Mouse (Mus musculus) forebrain, embryonic 11.5 days (tissue): ENCODE measurements around the gene Tcta. TPM values are rescaled to one million over a fixed set of nuclear protein-coding genes. Genes with fewer than 3 reads are reported as not detected.
A peak's percentile ranks its signal among the peaks of the same experiment; 100 is the strongest.

Experiments used
- ATAC-seq: fragments of 200-750 bp; cut with Nextera tagmentation; replicated peaks from 2 replicates; pipeline ENCODE4 v1.8.0; 2017; ENCODE audit warnings: moderate TSS enrichment; ENCODE audit not compliant: low FRiP score
- DNase-seq: peaks from one replicate; pipeline ENCODE4 v3.0.0-alpha.2; 2017; ENCODE audit warnings: low spot score
- H3K27ac ChIP-seq: fragments of 300-500 bp; sonication (generic); 2 replicates; pipeline ENCODE4 v1.5.1; 2014; ENCODE audit warnings: low read depth, low read length
- H3K27me3 ChIP-seq: fragments of 300-500 bp; sonication (generic); 2 replicates; pipeline ENCODE4 v1.6.1; 2014; ENCODE audit warnings: mild to moderate bottlenecking, low read length, mixed read lengths; ENCODE audit not compliant: control insufficient read depth, insufficient read depth
- H3K36me3 ChIP-seq: fragments of 300-500 bp; sonication (generic); 2 replicates; pipeline ENCODE4 v1.6.1; 2014; ENCODE audit warnings: mild to moderate bottlenecking, low read length, moderate library complexity, mixed read lengths; ENCODE audit not compliant: control insufficient read depth, insufficient read depth
- H3K4me1 ChIP-seq: fragments of 300-500 bp; sonication (generic); replicated peaks from 2 replicates; pipeline ENCODE4 v1.6.1; 2014; ENCODE audit warnings: low read length, mixed read lengths; ENCODE audit not compliant: control insufficient read depth, insufficient read depth
- H3K4me2 ChIP-seq: fragments of 300-500 bp; sonication (generic); 2 replicates; pipeline ENCODE4 v1.6.1; 2014; ENCODE audit warnings: low read depth, mild to moderate bottlenecking, low read length, moderate library complexity, mixed read lengths; ENCODE audit not compliant: severe bottlenecking
- H3K4me3 ChIP-seq: fragments of 300-500 bp; sonication (generic); 2 replicates; pipeline ENCODE4 v1.5.1; 2014; ENCODE audit warnings: low read depth, low read length
- H3K9ac ChIP-seq: fragments of 300-500 bp; sonication (generic); 2 replicates; pipeline ENCODE4 v1.6.1; 2014; ENCODE audit warnings: low read length
- H3K9me3 ChIP-seq: fragments of 300-500 bp; sonication (generic); 2 replicates; pipeline ENCODE4 v1.6.1; 2016; ENCODE audit warnings: low read length, mixed read lengths; ENCODE audit not compliant: control insufficient read depth
- WGBS: fragments of 180-500 bp; shearing (Covaris S2); extraction: QIAGEN DNeasy Blood & Tissue Kit; methylation state at CpG from one replicate; pipeline ENCODE4 v1.1.7; 2014; 5-methylcytosine and 5-hydroxymethylcytosine counted together
- polyA plus RNA-seq: library from polyadenylated mRNA; unstranded; fragments of >200 nt; fragmentation: Nextera tagmentation; extraction: Ambion mirVana; gene quantifications from 2 replicates; pipeline ENCODE4 v1.2.1, GENCODE M21; 2014

Tcta gene
- 20.8 and 25.5 TPM in 2 replicates for polyA plus RNA-seq

GRCm38 (mm10) chr9:108305629-108306520 is at the start of gene Tcta, which contains the start of gene Rhoa:
Gene Tcta (minus strand): TSS chr9:108306160.
Gene Rhoa (plus strand): TSS chr9:108306129.
- peak; percentile 96 for ATAC-seq
- Histone ChIP-seq H3K4me2 (peak within 1 kb of the TSS; percentile 90), H3K27ac (peak within 1 kb of the TSS; percentile 99), H3K36me3 (no peaks in the 10 kb centered on the region; the same call in 1 of the 2 replicates), H3K9ac (peak within 1 kb of the TSS; percentile 94), H3K4me3 (peak within 1 kb of the TSS; percentile 90), H3K9me3 (no peaks in the 10 kb centered on the region), H3K4me1 (peaks cover 3% of the 10 kb centered on the region; the same call in 1 of the 2 replicates), H3K27me3 (no peaks in the 10 kb centered on the region)
- peak; percentile 98 for DNase-seq
- under 1% methylated on average over 80 of the region's 81 CpGs for WGBS

GRCm38 (mm10) chr9:108349727-108350126 is 43.8 kb upstream of the Tcta start:
- 90% methylated on average over 4 of the region's 4 CpGs for WGBS

GRCm38 (mm10) chr9:108348290-108348680 is 42.3 kb upstream of the Tcta start:
- H3K27me3 ChIP-seq: no peaks in the 10 kb centered on the region
- WGBS: 9% methylated on average over 14 of the region's 14 CpGs
- peak overlapping the region; percentile 60 for H3K4me3 ChIP-seq
- DNase-seq (no peak), ATAC-seq (no peak)
- H3K9me3 ChIP-seq: no peaks in the 10 kb centered on the region
- peak overlapping the region; percentile 94; the same call in 1 of the 2 replicates for H3K27ac ChIP-seq
- peaks cover 10% of the 10 kb centered on the region for H3K36me3 ChIP-seq
- peak overlapping the region; percentile 90 for H3K9ac ChIP-seq
- peak overlapping the region; percentile 77 for H3K4me2 ChIP-seq
- peaks cover 9% of the 10 kb centered on the region for H3K4me1 ChIP-seq

More at GRCm38 (mm10) chr9:108349727-108350126, 43.8 kb upstream of the Tcta start:
- Histone ChIP-seq H3K27me3 (no peaks in the 10 kb centered on the region), H3K36me3 (peaks cover 12% of the 10 kb centered on the region), H3K4me1 (peaks cover 9% of the 10 kb centered on the region), H3K27ac (no peak overlapping the region), H3K4me3 (no peak overlapping the region), H3K4me2 (no peak overlapping the region), H3K9me3 (no peaks in the 10 kb centered on the region), H3K9ac (no peak overlapping the region)
- ATAC-seq (no peak), DNase-seq (no peak)

GRCm38 (mm10) chr9:108347540-108348289 is 41.8 kb upstream of the Tcta start, which contains the start of gene Usp4:
Gene Usp4 (plus strand): TSS chr9:108347853.
- Histone ChIP-seq H3K9me3 (no peaks in the 10 kb centered on the region), H3K9ac (peak within 1 kb of the TSS; percentile 90), H3K27me3 (no peaks in the 10 kb centered on the region), H3K27ac (peak within 1 kb of the TSS; percentile 94), H3K36me3 (peaks cover 10% of the 10 kb centered on the region), H3K4me3 (peak within 1 kb of the TSS; percentile 60), H3K4me1 (peaks cover 9% of the 10 kb centered on the region), H3K4me2 (peak within 1 kb of the TSS; percentile 77)
- peak; percentile 95 for ATAC-seq
- peak; percentile 96 for DNase-seq
- WGBS: under 1% methylated on average over 74 of the region's 75 CpGs

GRCm38 (mm10) chr9:108347024-108347423 is 41.1 kb upstream of the Tcta start:
- Histone ChIP-seq H3K27me3 (no peaks in the 10 kb centered on the region), H3K4me3 (peak overlapping the region; percentile 60), H3K27ac (peak overlapping the region; percentile 94), H3K4me2 (peak overlapping the region; percentile 77), H3K36me3 (peaks cover 10% of the 10 kb centered on the region), H3K4me1 (peaks cover 9% of the 10 kb centered on the region), H3K9ac (peak overlapping the region; percentile 90), H3K9me3 (no peaks in the 10 kb centered on the region)
- WGBS: 9% methylated on average over 11 of the region's 11 CpGs
- ATAC-seq: no peak
- DNase-seq: no peak

- Histone ChIP-seq H3K27me3 (no peaks in the 10 kb centered on the region), H3K9me3 (no peaks in the 10 kb centered on the region), H3K9ac (no peak overlapping the region), H3K4me2 (no peak overlapping the region), H3K4me3 (no peak overlapping the region), H3K36me3 (peaks cover 4% of the 10 kb centered on the region; the same call in 1 of the 2 replicates), H3K27ac (no peak overlapping the region), H3K4me1 (peaks cover 18% of the 10 kb centered on the region)
- WGBS: 89% methylated on average over 4 of the region's 4 CpGs
- ATAC-seq (no peak), DNase-seq (no peak)
These were observed 38.5 kb upstream of the Tcta start for GRCm38 (mm10) chr9:108344471-108344870.

GRCm38 (mm10) chr9:108343835-108344234 is 37.9 kb upstream of the Tcta start:
- no peak overlapping the region for H3K9ac ChIP-seq
- DNase-seq (no peak), ATAC-seq (no peak)
- H3K27me3 ChIP-seq: no peaks in the 10 kb centered on the region
- peaks cover 19% of the 10 kb centered on the region for H3K4me1 ChIP-seq
- peaks cover 4% of the 10 kb centered on the region; the same call in 1 of the 2 replicates for H3K36me3 ChIP-seq
- no peaks in the 10 kb centered on the region for H3K9me3 ChIP-seq
- H3K4me3 ChIP-seq: no peak overlapping the region
- WGBS: 89% methylated on average over 1 of the region's 1 CpGs
- no peak overlapping the region for H3K4me2 ChIP-seq
- H3K27ac ChIP-seq: no peak overlapping the region

GRCm38 (mm10) chr9:108343331-108343730 is 37.4 kb upstream of the Tcta start:
- H3K27me3 ChIP-seq: no peaks in the 10 kb centered on the region
- H3K4me3 ChIP-seq: no peak overlapping the region
- DNase-seq: no peak
- no peak for ATAC-seq
- no peak overlapping the region for H3K27ac ChIP-seq
- no peak overlapping the region for H3K4me2 ChIP-seq
- peaks cover 14% of the 10 kb centered on the region for H3K4me1 ChIP-seq
- 88% methylated on average over 3 of the region's 3 CpGs for WGBS
- no peak overlapping the region for H3K9ac ChIP-seq
- H3K9me3 ChIP-seq: no peaks in the 10 kb centered on the region
- H3K36me3 ChIP-seq: peaks cover 4% of the 10 kb centered on the region; the same call in 1 of the 2 replicates
